Mouse (Mus musculus): ENCODE measurements around the gene Ahsg.

Gene Ahsg

GRCm38 (mm10) chr16:22890683-22891510 lies at the start of gene Ahsg:
TSS of gene Ahsg (plus strand) at chr16:22891277.
- DNase-seq, result no peak

DNA sequence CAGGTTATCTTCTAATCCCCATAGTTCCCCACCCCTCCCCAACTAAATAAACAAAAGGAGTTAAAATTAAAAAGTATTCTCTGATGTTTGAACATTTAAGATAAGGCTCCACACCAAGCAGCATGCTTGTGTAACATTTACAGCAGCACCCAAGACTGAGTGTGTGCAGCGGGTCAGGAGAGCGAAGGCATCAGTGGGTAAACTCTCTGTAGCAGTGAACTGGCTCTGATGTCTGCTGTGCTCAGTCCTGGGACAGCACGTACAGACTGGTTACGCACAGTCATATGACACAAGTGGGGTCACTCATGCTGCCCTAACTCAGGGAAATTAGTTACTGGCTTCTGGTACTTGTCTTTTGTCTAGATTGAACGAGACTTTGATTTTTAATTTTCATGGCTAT lies 48.2 kb upstream of the Ahsg start:
- no peak for DNase-seq

DNA sequence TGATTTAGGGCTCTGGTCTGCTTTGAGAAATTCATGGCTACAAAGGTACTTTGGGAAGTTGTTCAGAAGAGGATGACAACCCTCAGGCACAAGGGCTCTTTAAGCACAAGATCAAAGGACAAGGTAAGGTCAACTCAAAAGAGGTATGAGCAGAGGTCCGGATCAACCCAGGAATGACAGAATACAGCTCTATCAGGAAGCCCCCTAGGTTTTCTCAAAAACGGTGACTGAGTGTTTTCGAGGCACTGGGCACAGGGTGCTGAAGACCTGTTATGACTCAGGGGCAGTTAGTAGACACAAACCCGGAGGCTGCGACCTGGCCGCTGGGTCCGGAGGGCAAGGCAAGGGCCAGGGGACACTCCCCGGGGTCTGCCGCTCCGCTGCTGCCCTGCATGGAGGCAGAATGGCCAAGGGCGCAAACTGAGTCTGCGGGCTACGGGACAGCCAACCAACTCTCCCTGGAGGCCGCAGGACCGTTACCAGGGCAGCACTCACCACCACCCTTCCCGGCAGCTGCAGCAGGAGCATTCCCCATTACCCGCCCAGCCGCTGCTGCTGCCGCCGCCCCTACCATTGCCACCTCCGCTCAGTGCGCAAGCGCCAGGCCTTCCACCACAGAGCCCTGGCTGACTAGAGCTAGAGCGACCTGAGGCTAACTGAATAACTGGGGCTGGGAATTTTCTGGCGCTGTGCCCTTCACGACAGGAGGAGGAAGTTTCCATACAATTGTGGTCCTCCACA lies 46.8 kb upstream of the Ahsg start:
- peak; percentile 84 for DNase-seq

DNA sequence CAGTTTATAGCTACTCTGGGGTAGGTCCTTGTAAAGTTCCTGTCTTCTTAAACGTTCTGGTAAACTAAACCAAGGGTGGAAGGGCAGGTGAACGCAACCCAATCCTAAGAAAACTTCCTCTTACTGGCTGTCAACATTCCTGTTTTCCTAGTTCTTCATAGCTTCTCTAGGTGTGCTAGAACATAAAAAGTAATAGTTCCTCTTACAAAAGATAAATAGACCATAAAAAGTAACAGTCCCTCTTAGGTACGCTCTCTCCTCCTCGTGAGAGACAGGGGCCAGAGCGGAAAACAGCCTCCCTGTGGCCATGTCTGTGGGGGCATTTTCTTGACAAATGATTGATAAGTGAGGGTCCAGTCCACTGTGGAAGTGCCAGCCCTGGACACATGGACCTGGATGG lies 46.2 kb upstream of the Ahsg start:
- no peak for DNase-seq

GRCm38 (mm10) chr16:22845481-22845880 lies 45.6 kb upstream of the Ahsg start:
- no peak for DNase-seq

GRCm38 (mm10) chr16:22847686-22848085 lies 43.4 kb upstream of the Ahsg start:
- DNase-seq, result no peak

GRCm38 (mm10) chr16:22848331-22848730 lies 42.7 kb upstream of the Ahsg start:
- no peak for DNase-seq

DNA sequence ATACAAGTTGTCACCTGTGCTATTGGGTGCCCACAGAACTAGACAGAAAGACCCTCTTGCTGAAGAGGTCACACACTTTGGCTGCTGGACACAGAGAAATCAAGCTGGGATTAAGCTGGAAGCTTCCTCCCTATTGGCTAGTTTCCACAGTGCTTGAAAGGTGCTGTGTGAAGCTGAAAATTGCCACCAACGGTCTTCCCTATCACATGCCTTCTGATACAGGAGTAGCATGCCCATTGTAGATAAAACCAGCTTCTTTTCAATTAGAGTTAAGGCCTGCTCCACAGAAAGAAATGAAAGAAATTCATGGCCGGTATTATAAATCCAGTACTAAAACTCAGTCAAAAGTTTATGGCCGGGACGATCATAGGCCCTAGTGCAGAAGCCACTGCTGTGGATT lies 38.4 kb upstream of the Ahsg start:
- DNase-seq, result peak; percentile 32

GRCm38 (mm10) chr16:22856773-22857172 lies 34.3 kb upstream of the Ahsg start:
- DNase-seq, result peak; percentile 73

GRCm38 (mm10) chr16:22857431-22858113 lies 33.5 kb upstream of the Ahsg start, which contains the start of the genes Tbccd1 and Dnajb11:
TSS of gene Tbccd1 (minus strand) at chr16:22857669.
TSS of gene Dnajb11 (plus strand) at chr16:22857845.
- peak; percentile 97 for DNase-seq

GRCm38 (mm10) chr16:22872397-22872796 lies 18.7 kb upstream of the Ahsg start:
- no peak for DNase-seq

GRCm38 (mm10) chr16:22873369-22873768 lies 17.7 kb upstream of the Ahsg start:
- no peak for DNase-seq

GRCm38 (mm10) chr16:22876218-22877043 lies 14.6 kb upstream of the Ahsg start:
- DNase-seq, result peak; percentile 31

GRCm38 (mm10) chr16:22877660-22878390 lies 13.3 kb upstream of the Ahsg start:
- no peak for DNase-seq

DNA sequence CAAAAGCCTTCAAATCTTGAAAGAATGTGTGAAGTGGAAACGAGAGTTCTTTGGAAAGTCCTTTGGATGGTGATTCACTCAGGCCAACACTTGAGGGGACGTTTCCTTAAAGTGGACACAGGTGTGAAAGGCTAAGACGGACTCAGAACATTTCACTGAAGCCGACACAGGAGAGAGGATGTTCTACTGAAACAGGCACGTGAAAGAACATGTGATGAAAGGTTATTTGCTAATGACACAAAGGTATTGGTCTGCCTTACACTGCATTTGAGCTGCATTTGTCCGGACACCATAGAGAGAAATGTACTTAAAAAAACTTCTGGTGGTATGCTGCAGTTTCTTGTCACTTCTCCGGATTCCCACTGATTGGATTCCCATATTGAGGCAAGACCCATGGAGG lies 12.4 kb upstream of the Ahsg start:
- DNase-seq, result no peak

DNA sequence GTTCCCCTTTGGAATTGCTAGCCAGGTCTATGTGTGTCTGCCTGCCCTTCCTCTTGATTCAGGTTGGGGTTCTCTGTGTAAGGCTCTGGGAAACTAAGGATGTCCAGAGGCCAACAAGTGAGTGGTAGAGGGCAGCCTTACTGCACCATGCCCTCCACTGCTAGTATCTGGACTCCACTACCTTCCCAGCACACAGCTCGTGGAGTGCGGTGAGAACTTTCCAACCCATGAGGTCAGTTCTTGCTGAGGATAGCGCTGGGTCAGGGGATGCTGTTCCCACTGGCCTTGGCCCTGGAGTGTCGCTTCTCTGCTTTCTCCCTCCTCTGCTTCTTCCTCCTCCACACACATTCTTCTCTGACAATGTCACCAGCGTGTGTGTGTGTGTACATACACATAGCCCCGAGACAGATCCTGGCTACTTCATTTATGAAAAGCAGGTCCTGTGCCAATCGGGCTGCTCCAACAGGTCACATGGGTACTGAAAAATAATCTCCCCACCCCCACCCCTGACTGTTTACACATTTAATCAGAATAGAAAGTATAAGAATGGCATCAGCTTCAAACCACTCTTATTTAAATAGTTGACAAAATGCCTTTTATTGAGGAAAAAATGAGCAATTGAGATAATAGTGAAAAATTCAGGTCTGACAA lies 11.0 kb upstream of the Ahsg start:
- no peak for DNase-seq

DNA sequence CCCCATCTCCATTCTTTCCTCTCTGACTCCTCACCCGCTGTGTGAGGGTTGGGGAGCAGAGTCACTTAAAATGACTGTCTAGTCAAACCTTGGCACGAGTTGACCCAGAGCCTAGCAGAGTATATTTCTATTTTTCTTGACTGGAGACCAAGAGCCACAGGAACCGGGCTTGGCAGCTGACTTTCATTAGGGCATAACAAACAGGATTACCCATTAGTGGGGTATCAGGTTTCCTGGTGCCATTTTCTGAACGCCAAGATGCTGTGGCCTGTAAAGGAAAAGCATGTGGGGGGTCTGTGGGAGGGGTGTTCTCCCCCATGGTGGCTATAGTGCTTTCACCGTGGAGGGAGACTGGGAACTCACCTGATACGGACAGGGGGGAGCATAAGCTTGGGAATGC lies 10.2 kb upstream of the Ahsg start:
- no peak for DNase-seq

- DNase-seq, result no peak
These were observed 9.6 kb upstream of the Ahsg start for GRCm38 (mm10) chr16:22881487-22881886.

- no peak for DNase-seq
These were observed 7.6 kb upstream of the Ahsg start for GRCm38 (mm10) chr16:22883441-22883840.

DNA sequence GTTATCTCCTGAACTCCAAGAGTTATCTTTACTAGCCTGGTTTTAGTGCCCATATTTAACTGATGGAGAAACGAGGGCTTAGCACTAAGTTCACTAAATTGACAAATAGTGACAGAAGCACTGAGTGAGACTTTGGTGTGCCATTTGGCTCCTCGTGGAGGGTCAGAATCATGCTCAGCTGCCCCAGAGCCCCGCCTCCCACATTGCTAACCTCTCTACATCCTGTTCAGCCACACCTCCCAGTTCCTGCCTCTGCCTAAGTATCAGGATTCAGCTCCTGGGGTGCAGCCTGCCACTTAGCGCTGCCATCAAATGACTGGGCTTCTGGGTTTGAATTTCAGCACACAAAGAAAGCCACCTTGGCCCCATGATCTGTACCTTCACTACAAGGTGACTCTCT lies 5.7 kb upstream of the Ahsg start:
- DNase-seq, result no peak

DNA sequence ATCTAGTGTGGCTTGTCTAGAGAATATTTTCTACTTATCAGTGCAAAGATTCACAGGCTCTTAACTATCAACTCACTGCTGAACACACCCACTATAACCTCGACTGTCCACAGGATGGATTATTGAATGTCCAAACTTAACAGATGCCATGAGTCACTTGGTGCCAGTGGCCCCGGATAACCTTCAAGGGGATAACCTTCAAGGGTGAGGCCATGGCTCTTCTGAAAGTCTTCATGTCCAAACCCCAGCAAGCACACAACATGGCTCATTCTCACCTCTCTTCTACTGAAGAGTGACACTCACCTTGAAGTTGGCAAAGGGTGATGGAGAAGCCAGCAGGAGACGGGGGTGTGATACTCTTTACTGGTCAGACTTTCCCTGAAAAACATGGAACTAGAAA lies 4.4 kb upstream of the Ahsg start:
- no peak for DNase-seq
